In the genomic region with DNA sequence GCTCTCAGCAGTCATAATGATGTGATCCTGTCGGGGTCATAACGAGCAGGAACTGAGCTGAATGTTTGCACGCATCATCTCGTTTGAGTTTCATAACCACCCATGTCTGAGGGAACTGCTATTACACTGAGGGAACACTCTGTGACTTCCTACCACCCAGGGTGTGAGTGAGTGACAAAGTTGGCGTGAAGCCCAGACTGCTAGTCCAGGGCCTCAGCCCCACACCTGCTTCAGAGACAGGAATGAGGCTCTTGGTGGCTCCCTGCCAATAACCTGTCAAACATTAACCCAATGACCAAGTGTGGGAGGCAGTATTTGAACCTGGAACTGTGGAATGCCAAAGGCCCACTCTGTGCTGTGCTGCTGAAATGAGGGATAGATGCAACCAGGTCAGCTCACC, we compare ENCODE assay signal across 9 mouse cellular contexts.
DNase-seq lines count a peak whose midpoint lies in the region; ATAC-seq lines count a peak whose summit lies in the region.
"Had no signal": no experiment of that assay in that cellular context is flagged by ENCODE, and none has a peak within 500 bp of the region (broad histone marks: within the 10 kb centered on the region; RNA-seq: fewer than 3 reads in every experiment).

No protein-coding gene starts in this region.

- no peak overlapping the region for H3K9ac ChIP-seq in embryonic facial prominence, embryonic 15.5 days
- H3K9ac ChIP-seq in limb, embryonic 15.5 days: no peak overlapping the region

- H3K4me3 ChIP-seq in embryonic facial prominence, embryonic 15.5 days (replicated peaks): no peak overlapping the region
- H3K4me3 ChIP-seq in limb, embryonic 15.5 days: no peak overlapping the region

- no peaks in the 10 kb centered on the region for H3K36me3 ChIP-seq in embryonic facial prominence, embryonic 15.5 days
- no peaks in the 10 kb centered on the region for H3K36me3 ChIP-seq in limb, embryonic 15.5 days

- ATAC-seq in embryonic facial prominence, embryonic 15.5 days (ENCODE audit: insufficient number of reproducible peaks, low FRiP score, low TSS enrichment, low read depth): peak; percentile 70
- ATAC-seq in limb, embryonic 15.5 days (ENCODE audit: insufficient number of reproducible peaks, low FRiP score, low TSS enrichment, low read depth): peak; percentile 84

- no peak overlapping the region for H3K27ac ChIP-seq in embryonic facial prominence, embryonic 15.5 days (replicated peaks)
- no peak overlapping the region for H3K27ac ChIP-seq in limb, embryonic 15.5 days
- H3K27ac ChIP-seq: macrophage had no signal

- DNase-seq in retina, postnatal 1 day: peak; percentile 47
- no peak for DNase-seq in retina, embryonic 14.5 days (ENCODE audit: low spot score)
- peak; percentile 83 for DNase-seq in heart, postnatal 4 days
- peak; percentile 62 for DNase-seq in ovary, adult 18-20 months (ENCODE audit: low spot score)
- DNase-seq in left cerebral cortex, adult 18-20 months (ENCODE audit: low spot score in 2 of 2): no peak
- DNase-seq in left cerebral cortex, adult 8-10 months (ENCODE audit: low spot score in 2 of 2): no peak

- H3K9me3 ChIP-seq in embryonic facial prominence, embryonic 15.5 days (replicated peaks): no peaks in the 10 kb centered on the region
- no peaks in the 10 kb centered on the region for H3K9me3 ChIP-seq in limb, embryonic 15.5 days

- H3K4me1 ChIP-seq in embryonic facial prominence, embryonic 15.5 days: no peaks in the 10 kb centered on the region
- H3K4me1 ChIP-seq in limb, embryonic 15.5 days: peaks cover 6% of the 10 kb centered on the region; the same call in 1 of the 2 replicates

- H3K27me3 ChIP-seq in embryonic facial prominence, embryonic 15.5 days: no peaks in the 10 kb centered on the region
- no peaks in the 10 kb centered on the region for H3K27me3 ChIP-seq in limb, embryonic 15.5 days

- 45% methylated on average over 5 of the region's 5 CpGs for WGBS in embryonic facial prominence, embryonic 15.5 days
- 15% methylated on average over 5 of the region's 5 CpGs for WGBS in limb, embryonic 15.5 days

- H3K4me2 ChIP-seq in embryonic facial prominence, embryonic 15.5 days (replicated peaks): no peak overlapping the region
- no peak overlapping the region for H3K4me2 ChIP-seq in limb, embryonic 15.5 days

Comparison
In these comparisons a context has a peak if more than half of its experiments do, and no peak if none do; other contexts are left out.
1. DNase-seq: peak in retina, postnatal 1 day (single experiment), heart, postnatal 4 days (single experiment) and ovary, adult 18-20 months (single experiment); none in retina, embryonic 14.5 days (single experiment), left cerebral cortex, adult 18-20 months (0 of 2) and left cerebral cortex, adult 8-10 months (0 of 2).